Mouse (Mus musculus) thymus, adult 2 months (tissue): ENCODE data around the gene Acaca.

Experiments used
- CTCF ChIP-seq: fragments of 200-500 bp; IDR thresholded peaks from 2 replicates; pipeline ENCODE4 v1.5.1; 2012; ENCODE audit warnings: mild to moderate bottlenecking, control low read depth, low read length, moderate library complexity, borderline replicate concordance; ENCODE audit not compliant: control insufficient read depth, poor library complexity, insufficient read depth; ENCODE audit errors: extremely low read depth
- POLR2A ChIP-seq: fragments of 200-500 bp; IDR thresholded peaks from 2 replicates; pipeline ENCODE4 v1.6.1; 2012; ENCODE audit warnings: mild to moderate bottlenecking, low read length, control low read depth, moderate library complexity; ENCODE audit not compliant: control insufficient read depth, poor library complexity, insufficient read depth; ENCODE audit errors: extremely low read depth

DNA sequence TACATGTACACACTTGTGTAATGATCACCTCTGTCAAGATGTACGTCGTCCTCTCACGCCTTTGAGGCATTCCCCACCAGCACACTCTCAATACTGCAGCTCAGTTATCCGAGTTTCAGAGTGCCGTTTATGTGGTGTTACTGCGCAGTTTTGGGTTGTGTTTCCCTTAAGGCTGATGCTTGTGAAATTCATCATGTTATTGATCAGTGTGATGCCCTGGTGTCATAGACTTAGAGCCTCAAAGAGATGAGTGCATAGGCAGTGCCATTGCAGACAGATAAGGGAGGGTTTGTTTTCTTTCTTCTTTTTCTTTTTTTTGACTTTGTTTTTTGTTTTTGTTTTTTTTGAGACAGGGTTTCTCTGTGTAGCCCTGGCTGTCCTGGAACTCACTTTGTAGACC is 81.4 kb downstream of the Acaca start:
- TF ChIP-seq POLR2A, result no peak
- no peak for TF ChIP-seq CTCF
